Mouse (Mus musculus): ENCODE measurements around the gene Atp1b3. TPM values are rescaled to one million over a fixed set of nuclear protein-coding genes. Genes with fewer than 3 reads are reported as not detected.

The Atp1b3 gene
- total RNA-seq, 2 experiments from 2014 or later, result 135 to 154 TPM

Other genes with a start within 250 kb of the Atp1b3 start
- 10 to 100 TPM; 10.1 to 13.1 TPM for gene Gk5, start 245.1 kb downstream of the Atp1b3 start, total RNA-seq (2021)
- 10 to 100 TPM; 50.7 to 57.4 TPM for gene Tfdp2, start 168.2 kb downstream of the Atp1b3 start, total RNA-seq (2021)
- gene Rnf7, start 114.2 kb upstream of the Atp1b3 start, total RNA-seq (2021), result 10 to 100 TPM; 72.7 to 86.6 TPM
- under 1 TPM in 1 of 2 experiments, not detected in 1; 0.15 TPM for gene Gm28729, start 160.8 kb upstream of the Atp1b3 start, total RNA-seq (2021)